Mouse (Mus musculus): Measurements from ENCODE around the gene Fat4.

Gene Fat4

DNA sequence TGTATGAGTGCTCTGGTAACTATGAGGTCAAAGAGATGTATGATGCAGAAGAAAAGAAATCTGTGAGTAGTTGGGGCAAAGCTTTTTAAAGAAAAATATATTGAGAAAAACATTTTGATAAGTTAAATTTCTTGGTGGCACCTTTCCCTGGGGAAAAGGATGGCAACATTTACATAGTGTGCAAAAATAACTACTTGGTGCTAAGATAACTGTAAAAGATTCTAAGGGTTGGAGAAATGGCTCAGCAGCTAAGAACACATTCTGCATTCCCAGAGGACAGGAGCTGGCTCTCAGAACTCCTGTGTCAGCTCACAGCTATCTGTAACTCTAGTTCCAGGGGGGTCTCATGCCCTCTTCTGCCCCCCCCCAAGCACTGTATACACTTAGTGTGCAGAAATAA is 99.6 kb downstream of the Fat4 start:
- DNase-seq, result no peak

- DNase-seq, result no peak
These were observed 102.4 kb downstream of the Fat4 start for GRCm38 (mm10) chr3:38989181-38989580.

DNA sequence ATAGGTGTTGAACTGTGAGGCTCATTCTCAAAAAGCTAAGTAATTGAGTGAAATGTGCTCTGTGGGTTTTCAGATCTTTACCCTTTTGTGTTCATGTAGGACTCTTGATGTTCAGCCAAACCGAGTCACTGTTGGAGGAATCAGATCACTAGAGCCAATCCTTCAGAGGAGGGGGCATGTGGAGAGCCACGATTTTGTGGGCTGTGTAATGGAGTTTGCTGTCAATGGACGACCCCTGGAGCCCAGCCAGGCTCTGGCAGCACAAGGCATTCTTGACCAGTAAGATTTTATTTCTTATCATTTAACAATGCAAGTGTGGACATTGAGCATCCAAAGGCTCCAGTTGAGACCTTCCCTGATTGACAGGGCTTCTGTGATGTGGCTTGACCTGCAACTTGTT is 113.3 kb downstream of the Fat4 start:
- no peak for DNase-seq

GRCm38 (mm10) chr3:39010544-39010943 is 123.8 kb downstream of the Fat4 start:
- no peak for DNase-seq

DNA sequence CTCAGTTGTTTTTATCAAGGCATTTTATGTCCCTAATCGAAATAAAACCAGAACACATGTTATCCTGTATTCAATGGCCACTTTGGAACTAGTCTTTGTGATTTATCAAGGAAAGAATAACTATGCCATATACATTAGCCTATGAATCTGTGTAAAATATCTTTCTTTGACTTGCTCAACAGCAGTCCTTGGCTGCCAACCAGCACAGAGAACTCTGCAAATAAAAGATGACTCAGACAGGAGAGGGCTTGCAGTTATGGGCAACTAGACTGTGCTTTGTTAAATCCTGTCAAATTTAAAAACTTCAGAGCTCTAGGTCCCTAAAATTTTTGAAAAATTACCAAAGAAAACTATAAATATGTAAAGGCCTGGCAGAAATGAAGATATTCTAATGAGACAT is 130.9 kb downstream of the Fat4 start:
- DNase-seq, result no peak

GRCm38 (mm10) chr3:39036113-39036512 is 149.4 kb downstream of the Fat4 start:
- no peak for DNase-seq

DNA sequence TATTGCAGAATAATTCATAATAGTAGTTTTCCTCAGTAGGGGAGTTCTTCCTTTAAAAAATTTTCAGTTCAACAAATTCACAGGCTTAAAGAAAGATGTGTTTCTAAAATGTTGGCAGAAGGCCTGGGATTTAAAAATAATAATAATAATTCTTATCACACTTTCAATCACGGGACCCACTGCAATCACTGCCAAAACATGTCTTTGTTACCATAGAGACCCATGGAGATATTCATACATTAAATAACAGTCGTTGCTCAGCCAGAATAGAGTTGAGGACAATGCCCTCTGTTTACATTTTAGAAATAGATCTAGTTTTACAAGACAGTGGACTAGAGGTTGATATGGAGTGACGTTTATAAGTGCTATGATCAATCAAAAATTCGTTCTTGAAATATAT is 159.7 kb downstream of the Fat4 start:
- no peak for DNase-seq

DNA sequence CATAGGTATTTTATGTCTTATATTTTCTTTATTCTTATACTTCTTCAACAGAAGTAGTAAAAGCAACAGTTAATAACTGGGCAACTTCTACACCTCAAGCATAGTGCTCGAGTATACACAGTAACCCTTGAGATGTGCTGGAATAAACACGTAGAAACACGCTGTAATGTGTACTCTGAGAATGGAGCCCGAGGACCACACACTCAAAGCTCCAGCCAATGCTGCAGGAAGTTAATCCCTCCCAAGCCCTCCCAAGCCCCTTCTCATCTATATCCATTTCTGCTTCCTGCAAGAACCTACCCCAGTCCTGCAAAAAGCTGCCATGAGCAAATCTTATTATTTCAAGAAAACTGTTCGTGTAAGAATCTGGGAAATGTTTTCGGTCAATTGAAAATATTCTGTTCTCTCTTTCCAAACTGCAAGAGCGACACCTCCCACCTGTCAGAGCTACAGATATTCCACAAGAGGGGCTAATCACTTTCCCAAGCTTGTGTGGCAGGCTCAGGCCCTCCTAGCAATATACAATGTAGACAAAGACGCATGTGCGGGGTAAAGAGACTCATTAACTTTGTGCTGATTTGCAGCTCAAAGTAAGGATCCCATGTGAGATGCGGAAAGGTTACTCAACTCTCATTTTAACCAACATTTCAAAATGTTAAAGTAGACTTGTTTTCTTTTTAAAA is 161.0 kb downstream of the Fat4 start:
- DNase-seq, result no peak

- DNase-seq, result no peak
These were observed 161.5 kb downstream of the Fat4 start for GRCm38 (mm10) chr3:39048304-39048667.

- no peak for DNase-seq
These were observed 163.4 kb downstream of the Fat4 start for GRCm38 (mm10) chr3:39050130-39050529.

DNA sequence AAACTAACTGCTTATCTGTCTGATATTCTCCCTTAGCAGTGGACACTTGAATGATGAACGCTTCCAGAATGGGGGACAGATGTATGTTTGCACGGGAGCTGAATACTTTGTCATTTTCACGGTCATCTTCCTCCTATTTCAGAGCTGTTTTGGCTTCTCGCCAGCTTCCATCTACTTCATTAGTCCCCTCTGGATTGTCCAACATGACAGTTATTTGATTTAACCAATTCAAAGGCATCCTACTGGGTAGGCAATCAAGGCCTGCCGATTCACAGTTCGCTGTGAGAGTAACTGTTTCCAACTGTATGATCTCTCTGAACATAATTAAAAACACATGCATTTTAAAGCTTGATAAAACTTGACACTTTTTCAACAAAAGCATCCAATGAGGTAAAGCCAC is 166.3 kb downstream of the Fat4 start:
- no peak for DNase-seq
